Mouse (Mus musculus): ENCODE measurements at regions not wholly inside any gene's neighbourhood (a gene's known extent, or its start where the extent isn't known, plus 50 kb on each side); places are given as distances from the start of the nearest gene placed in this dataset.

DNA sequence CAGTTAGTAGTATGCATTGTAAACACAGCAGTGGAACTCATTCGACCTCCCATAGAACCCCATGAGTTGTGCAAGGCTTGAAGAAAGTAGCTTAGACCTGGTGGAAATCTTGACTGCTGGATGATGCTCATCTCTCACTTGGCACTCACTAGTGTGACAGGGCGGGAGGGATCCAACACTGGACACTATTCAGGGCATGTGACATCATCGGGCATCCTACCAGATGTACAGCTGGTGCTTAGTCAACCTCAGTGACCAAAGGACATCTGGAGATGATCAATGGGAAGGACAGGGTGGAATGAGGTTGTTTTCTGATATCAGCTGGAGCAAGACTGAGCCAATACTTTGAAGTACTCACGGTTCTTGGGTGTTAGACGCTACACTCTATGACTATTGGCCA lies 114.9 kb upstream of the Rnaseh2b start:
- peak; percentile 53 for DNase-seq (ENCODE audit: low spot score)

GRCm38 (mm10) chr14:62187360-62187759 lies 105.0 kb upstream of the Rnaseh2b start:
- no peak for DNase-seq (ENCODE audit: low spot score)

DNA sequence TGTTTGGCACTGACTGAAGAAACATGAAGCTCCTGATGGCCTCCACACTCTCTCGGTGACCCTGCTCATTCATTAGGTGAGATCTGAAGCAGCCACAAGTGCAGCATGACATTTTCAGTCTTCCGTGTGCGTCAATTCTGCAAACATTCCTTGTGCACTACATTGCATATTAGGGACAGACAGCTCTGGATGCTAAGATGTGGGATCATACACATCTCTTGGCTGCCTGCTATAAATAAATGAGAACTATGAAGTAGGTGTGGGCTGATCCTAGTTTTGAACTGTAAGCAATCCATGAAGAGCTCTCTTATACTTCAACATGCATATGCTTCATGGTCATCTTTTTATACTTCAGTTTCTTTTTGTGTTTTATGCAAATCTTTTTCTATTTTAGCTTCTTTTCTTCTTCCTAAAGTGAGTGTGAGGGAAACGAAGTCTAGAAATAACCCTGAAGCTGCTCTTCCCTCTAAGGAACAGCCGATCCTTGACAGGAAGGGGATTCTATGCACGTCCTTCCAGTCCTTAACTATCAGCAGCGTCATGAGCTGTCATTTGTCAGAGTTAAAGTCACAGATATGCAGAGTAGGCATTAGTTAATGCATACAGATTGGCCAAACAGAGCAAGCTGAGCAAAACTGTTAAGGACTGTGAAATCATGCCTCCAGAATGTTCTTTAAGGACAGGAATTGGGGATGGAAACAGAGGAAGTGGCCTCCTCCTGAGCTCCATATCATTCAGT lies 104.1 kb upstream of the Rnaseh2b start:
- no peak for DNase-seq (ENCODE audit: low spot score)

GRCm38 (mm10) chr14:62191624-62192023 lies 100.8 kb upstream of the Rnaseh2b start:
- no peak for DNase-seq (ENCODE audit: low spot score)

DNA sequence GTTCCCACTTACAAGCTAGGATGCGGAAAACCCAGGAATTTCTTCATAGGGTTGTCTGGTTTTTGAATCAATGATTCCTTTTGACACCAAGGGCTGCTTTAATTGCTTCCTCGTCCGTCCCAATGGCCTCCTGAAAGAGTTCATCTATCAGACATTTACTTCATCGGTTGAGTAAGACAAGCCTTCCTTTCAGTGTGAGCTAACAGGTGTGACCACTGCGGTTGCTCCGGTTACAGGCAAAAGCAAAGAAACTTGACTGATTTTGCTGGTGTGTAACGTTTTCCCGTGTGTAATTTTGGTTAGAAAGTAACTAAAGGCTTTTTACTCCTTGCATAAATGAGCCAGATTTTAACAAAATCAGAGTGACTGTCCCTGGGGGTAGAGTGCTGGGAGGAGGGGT lies 99.6 kb upstream of the Rnaseh2b start:
- no peak for DNase-seq (ENCODE audit: low spot score)

DNA sequence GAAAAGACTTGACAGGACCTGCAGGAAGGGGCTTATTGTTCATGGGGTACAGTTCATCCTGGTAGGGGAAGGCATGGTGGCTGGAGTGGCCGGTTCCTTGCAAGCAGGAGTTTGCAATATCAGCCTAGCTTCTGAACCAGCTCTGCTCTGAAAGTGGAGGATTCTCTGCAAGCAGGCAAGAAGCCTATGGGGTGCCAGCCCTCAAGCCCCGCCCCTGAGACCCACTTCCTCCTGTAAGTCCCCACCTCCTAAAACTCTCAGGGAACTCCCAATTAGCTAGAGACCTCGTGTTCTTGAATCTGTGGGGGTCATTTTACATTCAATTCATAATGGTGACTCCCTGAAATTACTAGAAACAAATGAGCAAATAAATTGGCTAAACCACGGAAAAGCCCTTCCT lies 99.0 kb upstream of the Rnaseh2b start:
- DNase-seq (ENCODE audit: low spot score) = no peak

- DNase-seq (ENCODE audit: low spot score) = no peak
Measured at GRCm38 (mm10) chr14:62196776-62197175, 95.6 kb upstream of the Rnaseh2b start.

DNA sequence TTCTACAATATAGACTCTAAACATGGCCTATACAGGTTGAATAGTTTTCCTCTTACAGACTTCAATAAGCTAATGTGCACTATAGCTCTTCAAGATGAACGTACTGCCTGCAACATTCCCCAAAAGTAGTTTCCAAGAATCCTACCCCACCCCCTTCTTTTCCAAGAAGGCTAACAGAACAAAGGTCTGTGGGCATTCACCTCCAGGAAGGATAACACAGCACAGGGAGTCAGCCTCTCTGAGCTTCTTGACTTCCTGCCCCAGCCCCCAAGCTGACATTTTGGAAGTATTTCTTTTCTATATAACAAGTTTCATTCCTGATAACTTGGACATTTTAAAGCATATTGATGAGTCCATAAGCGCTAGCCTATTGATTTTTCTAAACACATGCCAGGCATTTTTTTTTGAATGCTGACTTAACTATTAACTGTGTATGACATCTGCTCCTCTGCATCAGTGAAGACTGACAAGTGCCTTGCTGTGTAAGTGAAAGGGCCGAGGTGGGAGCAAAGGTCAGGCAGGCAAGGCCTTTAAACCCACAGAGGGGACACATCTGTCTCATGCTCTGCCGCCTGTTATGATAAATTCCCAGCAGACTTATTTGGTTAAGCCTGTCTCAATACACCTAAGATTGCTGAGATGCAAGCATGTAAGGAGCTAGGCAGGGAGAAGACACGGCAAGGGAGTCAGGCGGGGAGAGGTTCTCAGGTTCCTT lies 93.8 kb upstream of the Rnaseh2b start:
- no peak for DNase-seq (ENCODE audit: low spot score)

- no peak for DNase-seq (ENCODE audit: low spot score)
Measured at GRCm38 (mm10) chr14:62215071-62215470, 77.3 kb upstream of the Rnaseh2b start.

GRCm38 (mm10) chr14:62216995-62217394 lies 75.4 kb upstream of the Rnaseh2b start:
- DNase-seq (ENCODE audit: low spot score) = no peak

- no peak for DNase-seq (ENCODE audit: low spot score)
Measured at GRCm38 (mm10) chr14:62217971-62218370, 74.4 kb upstream of the Rnaseh2b start.

- DNase-seq (ENCODE audit: low spot score) = no peak
Measured at GRCm38 (mm10) chr14:62218716-62219115, 73.7 kb upstream of the Rnaseh2b start.

DNA sequence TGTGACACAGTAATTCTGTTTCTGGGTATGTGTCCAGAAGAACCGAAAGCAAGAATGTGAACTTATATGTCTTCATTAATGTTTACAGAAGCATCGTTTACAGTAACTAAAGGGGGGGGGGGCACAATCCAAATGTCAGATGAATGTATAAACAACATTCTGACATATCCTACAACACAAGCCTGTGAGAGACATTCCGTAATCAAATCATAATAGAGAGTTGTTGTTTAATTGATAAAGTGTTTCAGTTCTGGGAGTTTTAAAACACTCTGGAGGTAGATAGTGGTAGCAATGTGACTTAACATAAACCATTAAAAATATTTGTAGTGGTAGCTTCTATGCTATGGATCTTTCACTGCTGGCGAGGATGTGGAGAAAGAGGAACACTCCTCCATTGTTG lies 71.6 kb upstream of the Rnaseh2b start:
- DNase-seq (ENCODE audit: low spot score) = no peak
